Mouse (Mus musculus) hindbrain, embryonic 13.5 days (tissue): ENCODE measurements around the gene Camk2g. TPM values are rescaled to one million over a fixed set of nuclear protein-coding genes. Genes with fewer than 3 reads are reported as not detected.
A peak's percentile ranks its signal among the peaks of the same experiment; 100 is the strongest.
"Not testable (repeated sequence)": the region's sequence is repeated elsewhere in the genome, so short reads cannot be mapped to it uniquely, and the experiment has no call there.

ENCODE experiments used
- ATAC-seq: fragments of 200-750 bp; cut with Nextera tagmentation; 2 replicates; pipeline ENCODE4 v1.8.0; 2017; ENCODE audit warnings: moderate TSS enrichment; ENCODE audit not compliant: low FRiP score
- H3K27ac ChIP-seq: fragments of 300-500 bp; sonication (generic); 2 replicates; pipeline ENCODE4 v1.5.1; 2015; ENCODE audit warnings: inconsistent platforms, mild to moderate bottlenecking, moderate library complexity
- H3K27me3 ChIP-seq: fragments of 300-500 bp; sonication (generic); 2 replicates; pipeline ENCODE4 v1.6.1; 2015; ENCODE audit warnings: mild to moderate bottlenecking, inconsistent platforms
- H3K36me3 ChIP-seq: fragments of 300-500 bp; sonication (generic); 2 replicates; pipeline ENCODE4 v1.6.1; 2015; ENCODE audit warnings: mild to moderate bottlenecking, inconsistent platforms
- H3K4me1 ChIP-seq: fragments of 300-500 bp; sonication (generic); replicated peaks from 2 replicates; pipeline ENCODE4 v1.6.1; 2015; ENCODE audit warnings: inconsistent platforms
- H3K4me2 ChIP-seq: fragments of 300-500 bp; sonication (generic); 2 replicates; pipeline ENCODE4 v1.6.1; 2015; ENCODE audit warnings: inconsistent platforms, mild to moderate bottlenecking, moderate library complexity
- H3K4me3 ChIP-seq: fragments of 300-500 bp; sonication (generic); 2 replicates; pipeline ENCODE4 v1.5.1; 2015; ENCODE audit warnings: mild to moderate bottlenecking, inconsistent platforms
- H3K9ac ChIP-seq: fragments of 300-500 bp; sonication (generic); 2 replicates; pipeline ENCODE4 v1.6.1; 2015; ENCODE audit warnings: mild to moderate bottlenecking, inconsistent platforms
- H3K9me3 ChIP-seq: fragments of 300-500 bp; sonication (generic); 2 replicates; pipeline ENCODE4 v1.6.1; 2016; ENCODE audit warnings: inconsistent platforms
- WGBS: fragments of 180-500 bp; shearing (Covaris S2); methylation state at CpG from one replicate; pipeline ENCODE4 v1.1.7; 2015; 5-methylcytosine and 5-hydroxymethylcytosine counted together
- polyA plus RNA-seq: library from polyadenylated mRNA; unstranded; fragments of >200 nt; fragmentation: Nextera tagmentation; extraction: Ambion mirVana; gene quantifications from 2 replicates; pipeline ENCODE4 v1.2.1, GENCODE M21; 2015

Gene Camk2g
- polyA plus RNA-seq, 1 experiment from 2014 or later = 116 TPM

DNA sequence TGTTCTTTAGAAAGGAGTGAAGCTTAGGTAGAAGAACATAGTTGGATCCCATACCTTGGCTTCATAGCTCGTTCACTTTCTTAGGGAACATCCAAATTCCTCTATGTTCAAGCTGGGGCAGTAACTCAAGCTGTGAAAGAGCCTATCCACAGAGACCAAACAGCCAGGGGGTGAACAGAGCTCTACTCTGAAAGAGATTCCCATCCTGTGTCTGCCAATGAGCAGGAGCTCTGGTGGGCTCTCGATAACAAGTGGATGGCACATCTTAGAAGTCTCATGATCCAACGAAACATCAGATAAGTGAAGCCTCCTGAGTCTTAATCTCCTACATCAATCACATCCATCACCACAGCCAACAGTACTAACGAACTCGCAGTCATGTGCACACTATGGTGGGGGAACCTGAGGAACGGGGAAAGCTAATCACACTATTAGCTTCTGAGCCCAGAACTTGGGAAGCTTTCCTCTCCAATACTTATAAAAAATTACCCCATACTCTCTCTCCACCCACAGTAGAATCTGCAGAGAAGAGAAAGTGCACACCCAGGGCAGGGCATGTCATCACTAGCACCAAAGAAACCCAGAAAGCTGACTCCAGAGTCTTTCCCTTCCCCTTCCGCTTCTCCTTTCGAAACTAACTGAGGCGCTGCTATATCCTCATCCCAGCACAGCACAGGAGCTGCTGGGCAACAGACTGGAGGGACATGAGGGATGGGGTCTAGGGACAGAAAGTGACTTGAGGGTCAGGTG lies 62.9 kb downstream of the Camk2g start:
- H3K9ac ChIP-seq = no peak overlapping the region
- no peaks in the 10 kb centered on the region for H3K9me3 ChIP-seq
- peaks cover 58% of the 10 kb centered on the region for H3K36me3 ChIP-seq
- ATAC-seq = no peak
- no peaks in the 10 kb centered on the region for H3K27me3 ChIP-seq
- H3K4me2 ChIP-seq = no peak overlapping the region
- H3K27ac ChIP-seq = no peak overlapping the region
- no peak overlapping the region for H3K4me3 ChIP-seq
- H3K4me1 ChIP-seq = peaks cover 21% of the 10 kb centered on the region
- WGBS = 93% methylated on average over 9 of the region's 9 CpGs

DNA sequence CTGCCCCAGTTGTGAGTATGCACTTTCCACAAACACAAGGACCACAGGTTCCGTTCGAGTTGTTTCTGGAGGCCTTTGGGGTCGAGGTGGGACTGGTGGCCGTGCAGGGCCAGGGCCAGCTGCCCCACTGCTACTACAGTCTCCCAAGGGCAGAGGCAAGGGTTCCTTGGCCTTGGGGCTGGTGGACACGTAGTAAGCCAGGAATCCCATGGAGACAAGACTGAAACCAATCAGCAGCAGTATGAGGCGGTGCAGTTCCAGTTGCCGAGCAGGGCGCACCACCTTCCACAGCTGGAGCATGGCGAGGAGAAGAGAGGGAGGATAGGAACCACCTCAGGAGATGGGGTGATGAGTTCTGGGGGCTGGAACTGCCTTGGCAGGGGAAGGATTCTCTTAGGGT lies 64.0 kb downstream of the Camk2g start:
- H3K36me3 ChIP-seq = peaks cover 62% of the 10 kb centered on the region
- WGBS = 94% methylated on average over 9 of the region's 9 CpGs
- no peak for ATAC-seq
- H3K4me1 ChIP-seq = peaks cover 15% of the 10 kb centered on the region
- H3K27me3 ChIP-seq = no peaks in the 10 kb centered on the region
- no peak overlapping the region for H3K27ac ChIP-seq
- H3K4me3 ChIP-seq = no peak overlapping the region
- H3K9ac ChIP-seq = no peak overlapping the region
- H3K9me3 ChIP-seq = no peaks in the 10 kb centered on the region
- no peak overlapping the region for H3K4me2 ChIP-seq

DNA sequence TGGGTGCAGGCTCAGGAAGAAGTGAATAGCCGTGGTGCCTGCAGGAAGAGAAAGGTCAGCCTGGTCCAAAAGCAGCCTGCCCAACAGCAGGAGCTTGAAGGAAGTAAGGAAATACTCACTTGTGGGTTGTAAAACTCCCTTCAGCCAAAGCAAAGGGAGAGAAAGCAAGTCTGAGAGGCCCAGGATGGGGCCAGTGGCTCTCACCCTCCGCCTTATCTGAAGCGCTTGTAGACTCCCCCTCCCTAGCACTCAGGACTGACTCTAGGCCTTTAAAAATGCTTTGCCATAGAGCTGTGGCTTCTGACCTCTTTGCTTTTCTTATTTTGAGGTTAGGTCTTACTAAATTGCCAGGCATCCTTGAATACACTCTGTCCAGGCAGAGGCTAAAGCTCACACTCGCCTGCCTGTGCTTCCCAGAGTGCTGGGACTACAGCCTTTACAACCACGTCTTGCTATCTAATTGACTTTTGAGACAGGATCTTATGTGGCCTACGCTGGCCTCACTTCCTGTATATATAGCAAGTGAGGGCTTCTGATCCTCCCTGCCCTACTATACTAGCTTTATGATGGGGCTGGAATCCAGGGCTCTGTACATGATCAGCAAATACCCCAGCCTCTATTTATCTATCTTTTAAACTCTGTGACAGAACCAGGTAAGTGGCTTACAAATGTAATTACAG lies 68.1 kb downstream of the Camk2g start:
- 88% methylated on average over 6 of the region's 6 CpGs for WGBS
- no peaks in the 10 kb centered on the region for H3K9me3 ChIP-seq
- H3K9ac ChIP-seq = no peak overlapping the region
- H3K4me2 ChIP-seq = no peak overlapping the region
- no peak overlapping the region for H3K27ac ChIP-seq
- H3K4me3 ChIP-seq = no peak overlapping the region
- H3K36me3 ChIP-seq = peaks cover 96% of the 10 kb centered on the region
- no peaks in the 10 kb centered on the region for H3K27me3 ChIP-seq
- no peaks in the 10 kb centered on the region for H3K4me1 ChIP-seq
- ATAC-seq = no peak

DNA sequence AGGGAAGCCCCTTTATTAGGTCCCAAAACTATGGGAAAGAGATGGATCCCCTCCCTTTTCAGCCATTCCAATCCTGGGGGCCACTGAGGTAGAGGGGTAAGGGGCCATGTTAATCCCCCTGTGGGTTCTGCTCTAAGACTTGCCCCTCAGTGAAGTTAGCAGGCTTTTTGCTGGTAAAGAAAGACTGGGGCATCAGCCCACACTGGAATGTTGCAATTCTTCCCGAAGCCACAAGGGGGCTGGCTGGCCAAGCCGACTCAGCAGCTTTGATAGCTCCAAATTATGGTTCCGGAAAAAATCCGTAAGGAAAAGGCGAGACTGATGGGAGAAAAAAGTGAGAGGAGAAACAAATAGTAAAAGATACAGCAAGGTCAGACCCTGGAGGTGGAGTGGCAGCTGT lies 69.8 kb downstream of the Camk2g start:
- ATAC-seq = 0 out of 2 replicates have a peak, but pooled peaks have one; percentile 14

DNA sequence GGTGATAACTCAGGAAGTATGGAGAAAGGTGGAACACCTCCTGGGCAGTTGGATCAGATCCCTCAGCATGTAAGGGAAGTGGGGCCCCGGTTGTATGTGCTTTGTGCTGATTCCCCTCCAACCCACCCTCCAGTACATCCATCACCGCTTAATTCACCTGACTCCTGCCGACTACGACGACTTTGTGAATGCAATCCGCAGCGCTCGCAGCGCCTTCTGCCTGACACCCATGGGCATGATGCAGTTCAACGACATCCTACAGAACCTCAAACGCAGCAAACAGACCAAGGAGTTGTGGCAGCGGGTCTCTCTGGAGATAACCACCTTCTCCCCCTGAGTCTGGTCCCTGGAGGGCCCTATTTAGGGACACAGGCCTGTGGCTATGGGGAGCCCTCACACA lies 70.9 kb downstream of the Camk2g start:
- Histone ChIP-seq H3K4me3 (no peak overlapping the region), H3K4me1 (no peaks in the 10 kb centered on the region), H3K4me2 (no peak overlapping the region), H3K27me3 (no peaks in the 10 kb centered on the region), H3K36me3 (peaks cover 96% of the 10 kb centered on the region), H3K9me3 (no peaks in the 10 kb centered on the region), H3K27ac (no peak overlapping the region), H3K9ac (no peak overlapping the region)
- ATAC-seq = no peak
- WGBS = 89% methylated on average over 12 of the region's 12 CpGs

More for the DNA sequence above, 69.8 kb downstream of the Camk2g start:
- H3K36me3 ChIP-seq = peaks cover 96% of the 10 kb centered on the region
- H3K4me2 ChIP-seq = no peak overlapping the region
- H3K9ac ChIP-seq = no peak overlapping the region
- H3K27ac ChIP-seq = no peak overlapping the region
- H3K4me3 ChIP-seq = no peak overlapping the region
- 41% methylated on average over 5 of the region's 5 CpGs for WGBS
- H3K4me1 ChIP-seq = no peaks in the 10 kb centered on the region
- no peaks in the 10 kb centered on the region for H3K9me3 ChIP-seq
- H3K27me3 ChIP-seq = no peaks in the 10 kb centered on the region

DNA sequence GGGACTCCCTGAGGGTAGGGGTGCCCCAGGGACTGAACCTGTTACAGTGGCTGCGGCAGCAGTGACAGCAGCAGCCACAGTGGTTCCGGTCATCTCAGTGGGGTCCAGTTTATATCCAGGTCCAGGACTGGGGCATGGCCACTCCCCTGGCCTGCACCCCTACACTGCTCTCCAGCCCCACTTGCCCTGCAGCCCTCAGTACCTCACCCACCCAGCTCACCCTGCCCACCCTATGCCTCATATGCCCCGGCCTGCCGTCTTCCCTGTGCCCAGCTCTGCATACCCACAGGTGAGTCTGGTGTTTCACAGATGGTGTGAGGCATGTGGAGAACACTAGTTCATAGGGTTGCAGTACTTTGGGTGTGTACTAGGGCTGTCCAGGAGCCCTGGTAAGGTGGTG lies 72.5 kb downstream of the Camk2g start:
- no peak overlapping the region for H3K4me3 ChIP-seq
- no peak for ATAC-seq
- H3K36me3 ChIP-seq = peaks cover 98% of the 10 kb centered on the region
- H3K9ac ChIP-seq = no peak overlapping the region
- no peaks in the 10 kb centered on the region for H3K9me3 ChIP-seq
- H3K4me2 ChIP-seq = no peak overlapping the region
- WGBS = 87% methylated on average over 3 of the region's 4 CpGs
- no peak overlapping the region for H3K27ac ChIP-seq
- no peaks in the 10 kb centered on the region for H3K4me1 ChIP-seq
- no peaks in the 10 kb centered on the region for H3K27me3 ChIP-seq

DNA sequence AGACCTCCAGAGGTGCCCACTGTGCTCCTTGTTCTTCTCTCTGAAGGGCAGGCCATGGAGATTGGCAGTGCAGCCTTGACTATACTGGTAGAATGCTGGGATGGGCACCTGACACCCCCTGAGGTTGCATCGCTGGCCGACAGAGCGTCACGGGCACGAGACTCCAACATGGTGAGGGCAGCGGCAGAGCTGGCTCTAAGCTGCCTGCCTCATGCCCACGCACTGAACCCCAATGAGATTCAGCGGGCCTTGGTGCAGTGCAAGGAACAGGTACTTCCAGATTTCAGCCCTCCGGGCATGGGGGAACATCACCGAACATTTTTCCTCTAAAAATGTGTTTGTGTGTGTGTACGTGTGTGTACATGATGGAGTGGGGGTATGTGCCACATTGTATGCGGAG lies 74.1 kb downstream of the Camk2g start:
- Histone ChIP-seq H3K9ac (no peak overlapping the region), H3K27me3 (no peaks in the 10 kb centered on the region), H3K9me3 (no peaks in the 10 kb centered on the region), H3K4me2 (no peak overlapping the region), H3K4me1 (no peaks in the 10 kb centered on the region), H3K36me3 (peaks cover 98% of the 10 kb centered on the region), H3K27ac (no peak overlapping the region), H3K4me3 (no peak overlapping the region)
- ATAC-seq = no peak
- 95% methylated on average over 12 of the region's 12 CpGs for WGBS

DNA sequence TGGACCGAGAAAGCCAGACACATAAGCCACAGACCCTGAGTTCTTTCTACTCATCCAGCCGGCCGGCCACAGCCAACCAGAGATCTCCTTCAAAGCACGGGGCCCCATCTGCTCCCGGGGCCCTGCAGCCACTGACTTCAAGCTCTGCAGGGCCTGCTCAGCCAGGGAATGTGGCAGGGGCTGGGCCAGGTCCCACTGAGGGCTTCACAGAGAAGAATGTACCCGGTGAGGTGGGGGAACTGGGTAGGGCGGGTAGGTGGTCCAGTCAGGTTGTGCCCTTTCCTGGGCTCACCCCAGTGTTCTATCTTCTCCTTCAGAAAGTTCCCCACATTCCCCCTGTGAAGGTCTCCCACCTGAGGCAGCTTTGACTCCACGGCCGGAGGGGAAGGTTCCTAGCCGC lies 75.4 kb downstream of the Camk2g start:
- H3K27me3 ChIP-seq = no peaks in the 10 kb centered on the region
- H3K4me3 ChIP-seq = no peak overlapping the region
- 90% methylated on average over 10 of the region's 10 CpGs for WGBS
- peaks cover 100% of the 10 kb centered on the region for H3K36me3 ChIP-seq
- no peak overlapping the region for H3K4me2 ChIP-seq
- ATAC-seq = no peak
- no peaks in the 10 kb centered on the region for H3K4me1 ChIP-seq
- no peak overlapping the region for H3K27ac ChIP-seq
- H3K9ac ChIP-seq = no peak overlapping the region
- no peaks in the 10 kb centered on the region for H3K9me3 ChIP-seq

DNA sequence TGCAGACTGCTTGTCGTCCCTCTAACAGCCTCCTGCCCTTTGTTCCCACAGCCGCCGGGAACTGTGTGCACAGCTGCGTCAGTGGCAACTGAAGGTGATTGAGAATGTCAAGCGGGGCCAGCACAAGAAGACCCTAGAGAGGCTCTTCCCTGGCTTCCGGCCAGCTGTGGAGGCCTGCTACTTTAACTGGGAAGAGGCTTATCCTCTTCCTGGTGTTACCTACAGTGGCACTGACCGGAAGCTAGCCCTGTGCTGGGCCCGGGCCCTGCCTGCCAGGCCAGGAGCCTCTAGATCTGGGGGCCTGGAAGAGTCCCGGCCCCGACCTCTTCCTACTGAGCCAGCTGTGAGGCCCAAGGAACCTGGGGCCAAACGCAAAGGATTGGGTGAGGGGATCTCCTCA lies 80.1 kb downstream of the Camk2g start:
- H3K27ac ChIP-seq = no peak overlapping the region
- no peaks in the 10 kb centered on the region for H3K9me3 ChIP-seq
- H3K9ac ChIP-seq = no peak overlapping the region
- no peaks in the 10 kb centered on the region for H3K27me3 ChIP-seq
- no peak overlapping the region for H3K4me3 ChIP-seq
- H3K4me2 ChIP-seq = no peak overlapping the region
- 78% methylated on average over 11 of the region's 11 CpGs for WGBS
- peaks cover 88% of the 10 kb centered on the region for H3K36me3 ChIP-seq
- peaks cover 14% of the 10 kb centered on the region for H3K4me1 ChIP-seq
- no peak; the same call in 1 of the 2 replicates for ATAC-seq

DNA sequence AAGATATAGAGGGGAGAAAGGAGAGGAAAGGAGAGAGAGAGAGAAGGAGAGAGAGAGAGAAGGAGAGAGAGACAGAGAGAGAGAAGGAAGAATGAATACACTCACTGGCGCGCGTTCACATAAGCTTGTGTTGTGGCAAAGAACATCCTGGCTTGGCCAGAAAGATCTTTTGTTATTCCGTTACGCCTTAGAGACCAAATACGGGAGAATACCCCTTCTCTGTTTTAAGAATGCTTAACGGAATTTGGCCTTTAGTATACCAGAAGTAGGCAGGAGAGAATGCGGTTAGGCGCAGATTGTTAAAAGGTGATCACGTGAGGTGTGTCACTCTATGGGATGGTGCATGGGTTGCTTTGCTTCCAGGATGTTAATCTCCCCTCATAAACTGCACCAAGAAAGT lies 85.6 kb downstream of the Camk2g start:
- Histone ChIP-seq H3K36me3 (peaks cover 47% of the 10 kb centered on the region), H3K27me3 (no peaks in the 10 kb centered on the region), H3K9me3 (no peaks in the 10 kb centered on the region), H3K4me1 (peaks cover 36% of the 10 kb centered on the region), H3K4me2 (peak overlapping the region; percentile 88), H3K27ac (peak overlapping the region; percentile 94), H3K9ac (peak overlapping the region; percentile 95), H3K4me3 (peak overlapping the region; percentile 93)
- 8% methylated on average over 10 of the region's 10 CpGs for WGBS
- no peak for ATAC-seq

DNA sequence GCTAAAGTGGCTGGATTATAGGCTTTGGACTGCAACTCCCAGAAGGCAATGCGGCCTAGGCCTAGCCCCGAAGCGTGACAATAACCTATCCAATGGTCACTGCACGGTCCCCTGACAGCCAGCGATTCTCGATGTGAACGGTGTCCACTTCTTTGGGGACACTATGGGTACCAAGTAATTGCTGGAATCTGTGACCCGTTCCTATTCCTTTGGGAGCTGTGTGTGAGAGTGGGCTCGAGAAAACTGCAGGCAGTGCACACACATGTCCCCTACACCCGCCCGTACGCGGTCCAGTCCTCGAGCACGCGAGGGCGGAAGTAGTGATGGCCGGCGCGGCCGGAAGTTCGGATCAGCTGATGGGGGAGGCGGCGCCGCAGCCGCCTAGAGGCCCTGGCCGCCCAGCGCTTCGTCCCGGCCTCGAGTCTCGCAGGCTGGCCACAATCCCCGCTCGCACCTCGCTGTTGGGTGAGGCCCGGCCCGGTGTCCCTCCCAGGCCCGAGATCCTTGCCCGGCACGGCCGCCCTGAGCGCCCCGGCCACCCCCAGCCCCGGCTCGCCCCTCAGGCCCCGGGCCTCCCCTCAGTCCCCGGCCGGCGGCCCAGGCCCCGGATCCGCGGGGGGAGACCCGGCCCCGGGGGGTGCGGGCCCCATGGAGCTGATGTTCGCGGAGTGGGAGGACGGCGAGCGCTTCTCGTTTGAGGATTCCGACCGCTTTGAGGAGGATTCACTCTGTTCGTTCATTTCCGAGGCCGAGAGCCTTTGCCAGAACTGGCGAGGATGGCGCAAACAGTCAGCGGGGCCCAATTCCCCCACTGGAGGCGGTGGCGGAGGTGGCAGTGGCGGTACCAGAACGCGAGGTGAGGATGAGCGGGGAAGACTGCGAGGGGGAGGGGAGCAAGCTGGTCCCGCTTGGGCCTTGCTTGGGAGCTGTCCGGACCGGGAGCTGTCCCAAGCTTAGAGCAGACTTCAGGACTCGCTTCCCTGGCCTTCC lies 86.4 kb downstream of the Camk2g start, which contains the start of gene Zswim8:
Gene Zswim8 (plus strand): TSS at position 352 of the 990 bp plus-strand sequence.
- under 1% methylated on average over 78 of the region's 80 CpGs for WGBS
- peak within 1 kb of the TSS; percentile 93 for H3K4me3 ChIP-seq
- peak within 1 kb of the TSS; percentile 95 for H3K9ac ChIP-seq

DNA sequence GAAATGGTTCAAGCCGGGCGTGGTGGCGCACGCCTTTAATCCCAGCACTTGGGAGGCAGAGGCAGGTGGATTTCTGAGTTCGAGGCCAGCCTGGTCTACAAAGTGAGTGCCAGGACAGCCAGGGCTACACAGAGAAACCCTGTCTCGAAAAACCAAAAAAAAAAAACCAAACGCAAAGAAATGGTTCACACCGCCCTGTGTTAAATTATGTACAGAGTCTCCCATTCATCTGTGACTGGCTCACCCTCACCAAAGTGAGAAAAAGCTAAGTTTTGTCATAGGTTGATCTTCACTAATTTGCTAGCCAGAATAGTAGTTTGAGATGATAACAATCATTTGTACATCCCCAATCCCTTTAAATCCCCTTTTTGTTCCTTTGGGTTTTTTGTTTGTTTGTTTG lies 90.4 kb downstream of the Camk2g start:
- Histone ChIP-seq H3K4me3 (peak overlapping the region; percentile 77), H3K27ac (peak overlapping the region; percentile 93), H3K36me3 (peaks cover 18% of the 10 kb centered on the region), H3K4me1 (peaks cover 56% of the 10 kb centered on the region), H3K4me2 (peak overlapping the region; percentile 67), H3K9ac (peak overlapping the region; percentile 91)
- 10% methylated on average over 8 of the region's 8 CpGs for WGBS
- not testable (repeated sequence) for H3K27me3 ChIP-seq, ATAC-seq, H3K9me3 ChIP-seq

More for the DNA sequence above, 86.4 kb downstream of the Camk2g start, which contains the start of gene Zswim8:
- H3K27ac ChIP-seq = peak within 1 kb of the TSS; percentile 94
- H3K9me3 ChIP-seq = no peaks in the 10 kb centered on the region
- H3K4me2 ChIP-seq = peak within 1 kb of the TSS; percentile 88
- peaks cover 36% of the 10 kb centered on the region for H3K4me1 ChIP-seq
- peak; percentile 95 for ATAC-seq
- H3K36me3 ChIP-seq = peaks cover 39% of the 10 kb centered on the region
- H3K27me3 ChIP-seq = no peaks in the 10 kb centered on the region
